Mouse (Mus musculus) spleen, adult 2 months (tissue): Measurements from ENCODE around the gene Cdc14b.

Experiments used
- CTCF ChIP-seq: fragments of 200-500 bp; IDR thresholded peaks from 2 replicates; pipeline ENCODE4 v1.5.1; 2011; ENCODE audit warnings: mild to moderate bottlenecking, inconsistent platforms; ENCODE audit not compliant: insufficient read depth, insufficient read length, insufficient replicate concordance; ENCODE audit errors: extremely low read depth
- POLR2A ChIP-seq: fragments of 200-500 bp; IDR thresholded peaks from 2 replicates; pipeline ENCODE4 v1.6.1; 2011; ENCODE audit warnings: low read depth, low read length, inconsistent platforms

- TF ChIP-seq CTCF = no peak
- TF ChIP-seq POLR2A = no peak
Observed at GRCm38 (mm10) chr13:64162626-64163025, 112.5 kb downstream of the Cdc14b start.
